ENCODE assay signal across 10 mouse cellular contexts in the genomic region with DNA sequence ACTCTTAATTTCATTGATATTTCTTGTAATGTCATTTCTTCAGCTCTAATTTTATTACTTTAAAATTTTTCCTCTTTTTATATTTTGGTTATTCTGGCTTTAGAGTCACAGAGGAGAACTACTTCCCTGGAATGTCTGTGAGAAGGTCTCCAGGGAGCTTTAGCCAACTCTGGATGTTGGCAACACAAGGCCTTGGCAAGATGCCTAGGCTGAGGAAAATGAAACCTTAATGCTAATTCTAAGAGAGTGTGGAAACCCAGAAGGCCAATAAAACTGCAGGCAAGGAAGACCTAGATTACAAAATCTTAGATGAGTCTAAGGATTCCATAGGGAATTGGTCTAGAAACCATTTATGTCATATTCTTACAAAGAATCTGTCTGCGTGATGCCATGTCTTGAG.
DNase-seq lines count a peak whose midpoint lies in the region; ATAC-seq and TF ChIP-seq lines count a peak whose summit lies in the region.
"Had no signal": no experiment of that assay in that cellular context is flagged by ENCODE, and none has a peak within 500 bp of the region (broad histone marks: within the 10 kb centered on the region; RNA-seq: fewer than 3 reads in every experiment).

No protein-coding gene starts in this region.

- no peak overlapping the region for H3K4me3 ChIP-seq in hindbrain, postnatal 0 days (ENCODE audit: low read length)
- no peak overlapping the region for H3K4me3 ChIP-seq in hindbrain, embryonic 13.5 days
- H3K4me3 ChIP-seq: neural tube, embryonic 13.5 days had no signal

- H3K4me1 ChIP-seq in hindbrain, postnatal 0 days (ENCODE audit: insufficient read depth, low read length), result no peaks in the 10 kb centered on the region
- H3K4me1 ChIP-seq in hindbrain, embryonic 13.5 days (replicated peaks), result peaks cover 8% of the 10 kb centered on the region

- H3K9me3 ChIP-seq in hindbrain, postnatal 0 days (ENCODE audit: low read length), result no peaks in the 10 kb centered on the region
- no peaks in the 10 kb centered on the region for H3K9me3 ChIP-seq in hindbrain, embryonic 13.5 days
- H3K9me3 ChIP-seq: neural tube, embryonic 13.5 days had no signal

- H3K9ac ChIP-seq in hindbrain, postnatal 0 days (replicated peaks; ENCODE audit: low read length), result no peak overlapping the region
- no peak overlapping the region for H3K9ac ChIP-seq in hindbrain, embryonic 13.5 days
- H3K9ac ChIP-seq: liver, postnatal 0 days; neural tube, embryonic 13.5 days had no signal

- no peaks in the 10 kb centered on the region for H3K36me3 ChIP-seq in hindbrain, postnatal 0 days (ENCODE audit: insufficient read depth, low read length)
- no peaks in the 10 kb centered on the region for H3K36me3 ChIP-seq in hindbrain, embryonic 13.5 days
- H3K36me3 ChIP-seq: neural tube, embryonic 13.5 days had no signal

- no peak for ATAC-seq in hindbrain, postnatal 0 days
- ATAC-seq in hindbrain, embryonic 13.5 days (ENCODE audit: low FRiP score), result no peak
- no peak for ATAC-seq in granulocyte monocyte progenitor cell, adult 5-6 weeks (replicated peaks; ENCODE audit: poor library complexity, severe bottlenecking)
- ATAC-seq: liver, postnatal 0 days had no signal

- no peak for TF ChIP-seq CTCF in hindbrain, postnatal 0 days (IDR thresholded peaks at IDR 0.05; ENCODE audit: low read depth)

- 77% methylated on average over 1 of the region's 1 CpGs for whole genome bisulfite sequencing in hindbrain, postnatal 0 days
- WGBS in hindbrain, embryonic 13.5 days, result 81% methylated on average over 1 of the region's 1 CpGs

- H3K27me3 ChIP-seq in hindbrain, postnatal 0 days (ENCODE audit: insufficient read depth, low read length), result no peaks in the 10 kb centered on the region
- no peaks in the 10 kb centered on the region for H3K27me3 ChIP-seq in hindbrain, embryonic 13.5 days
- H3K27me3 ChIP-seq: neural tube, embryonic 13.5 days had no signal

- H3K27ac ChIP-seq in hindbrain, postnatal 0 days, result no peak overlapping the region
- H3K27ac ChIP-seq in hindbrain, embryonic 13.5 days, result no peak overlapping the region
- H3K27ac ChIP-seq: kidney, postnatal 0 days; neural tube, embryonic 13.5 days had no signal

- DNase-seq in hindbrain, postnatal 0 days (ENCODE audit: low spot score), result peak; percentile 75
- peak; percentile 62 for DNase-seq in MN1 (ENCODE audit: low spot score)
- DNase-seq in adipocyte (ENCODE audit: low spot score), result peak; percentile 55
- DNase-seq in kidney, postnatal 14 days, result peak; percentile 69
- no peak for DNase-seq in thymus, postnatal 0 days (ENCODE audit: low spot score)
- DNase-seq: liver, postnatal 0 days had no signal

- H3K4me2 ChIP-seq in hindbrain, postnatal 0 days (ENCODE audit: low read depth, low read length), result no peak overlapping the region
- H3K4me2 ChIP-seq in hindbrain, embryonic 13.5 days, result no peak overlapping the region
- H3K4me2 ChIP-seq: neural tube, embryonic 13.5 days had no signal
